Mouse (Mus musculus) mesoderm, embryonic 11.5 days (tissue): Measurements from ENCODE around the gene Olfr1448.
"Not testable (repeated sequence)": the region's sequence is repeated elsewhere in the genome, so short reads cannot be mapped to it uniquely, and the experiment has no call there.

Experiments used
- DNase-seq: peaks from one replicate; pipeline ENCODE4 v3.0.0-alpha.2; 2012; ENCODE audit warnings: low read depth, low spot score

The Olfr1448 gene

DNA sequence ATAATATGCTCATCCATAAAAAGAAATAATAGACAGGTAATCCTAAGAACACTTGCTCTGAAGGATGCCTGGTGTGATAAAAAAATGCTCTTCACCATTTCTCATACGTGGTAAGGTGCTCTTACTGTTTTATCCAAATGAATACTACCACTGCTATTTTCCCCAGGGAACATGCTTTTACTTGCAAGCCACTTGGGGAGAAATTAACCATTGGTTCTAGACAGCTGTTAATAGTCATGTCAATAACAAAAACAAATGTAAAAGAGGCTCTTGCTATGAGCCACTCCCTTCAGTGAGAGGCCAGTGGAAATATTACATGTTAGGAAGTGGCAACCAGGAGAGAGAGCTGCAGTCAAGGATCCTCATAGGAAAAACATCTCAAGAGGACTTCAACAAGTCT is at the start of gene Olfr1448:
Gene Olfr1448, minus strand, starts transcription at position 101 of the 400 bp plus-strand sequence.
- DNase-seq = no peak

DNA sequence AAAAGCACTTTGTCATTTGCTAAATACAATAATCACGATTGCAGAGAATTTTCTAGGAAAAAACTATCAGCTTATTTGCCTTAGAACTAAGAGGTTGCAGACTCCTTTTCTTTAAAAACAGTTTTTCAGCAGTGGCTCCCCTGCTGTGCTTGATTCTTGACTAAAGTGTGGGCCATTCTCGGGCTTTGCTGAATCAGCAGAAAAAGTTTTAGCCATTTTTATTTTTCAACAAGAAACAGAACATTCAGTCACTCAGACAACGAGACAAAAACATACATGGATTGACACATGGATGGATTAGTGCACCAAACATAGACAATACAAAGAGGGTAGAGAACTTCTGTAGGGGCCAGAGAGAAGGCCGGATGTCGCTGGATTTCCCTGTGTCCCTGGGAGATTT is 45.9 kb upstream of the Olfr1448 start:
- DNase-seq = not testable (repeated sequence)

DNA sequence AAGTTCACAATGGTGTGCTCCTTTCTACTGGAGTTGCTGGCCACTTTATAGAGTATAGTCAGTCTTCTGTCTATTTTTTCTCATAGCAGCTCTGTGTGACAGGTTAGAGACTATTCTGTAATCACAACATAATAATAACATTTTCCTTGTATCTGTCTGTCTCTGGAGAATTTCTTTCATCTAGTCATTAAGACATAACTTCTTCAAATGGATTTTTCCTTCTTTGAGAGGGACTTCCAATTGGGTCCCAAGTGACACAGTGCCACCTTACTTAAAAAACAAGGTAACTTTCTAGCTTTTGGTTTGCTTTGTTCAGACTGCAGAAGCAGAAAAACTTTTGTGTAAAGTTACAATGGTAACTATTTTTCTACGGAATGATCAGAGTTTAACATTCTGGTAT is 25.7 kb upstream of the Olfr1448 start, which contains the start of gene Olfr1450:
Gene Olfr1450, plus strand, starts transcription at position 301 of the 400 bp plus-strand sequence.
- no peak for DNase-seq

DNA sequence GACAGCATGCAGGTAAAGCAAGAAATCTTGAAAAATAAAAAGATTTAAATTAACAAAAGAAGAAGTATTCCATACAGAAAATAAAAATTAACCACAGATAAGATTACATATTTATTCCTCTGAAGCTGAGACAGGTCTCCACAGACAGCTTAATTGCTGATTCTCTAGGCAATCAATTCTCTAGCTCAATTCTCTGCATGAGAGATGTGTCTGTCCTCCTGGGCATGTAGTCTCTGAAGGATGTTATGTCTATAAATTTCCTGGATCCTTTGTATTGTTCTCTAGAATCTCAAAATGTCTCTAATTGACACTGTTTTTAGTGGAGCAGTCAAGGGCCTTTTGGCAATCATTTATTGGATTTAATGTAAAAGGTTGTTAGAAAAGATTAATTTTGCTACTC is 6.3 kb upstream of the Olfr1448 start, which contains the start of gene Olfr1449:
Gene Olfr1449, plus strand, starts transcription at position 301 of the 400 bp plus-strand sequence.
- DNase-seq = no peak

DNA sequence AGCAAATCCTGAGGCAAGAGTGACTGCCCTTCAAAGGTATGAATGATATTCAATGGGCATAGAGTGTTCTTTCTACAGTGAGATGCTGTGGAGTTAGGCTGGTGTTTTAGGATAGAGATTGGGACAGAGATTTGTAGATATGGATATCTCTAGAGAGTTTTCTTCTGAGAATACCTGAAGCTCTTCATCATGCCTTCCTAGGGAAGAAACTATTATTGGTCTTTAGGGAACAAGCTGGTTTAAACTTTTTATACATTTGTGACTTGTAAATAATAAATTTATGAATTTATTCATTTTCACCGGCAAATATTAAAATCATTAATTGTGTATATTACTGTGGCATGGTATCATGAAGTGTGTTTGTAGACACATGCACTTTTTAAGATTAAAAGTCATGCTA is 20.6 kb downstream of the Olfr1448 start, which contains the start of gene Olfr1447:
Gene Olfr1447, minus strand, starts transcription at position 101 of the 400 bp plus-strand sequence.
- DNase-seq = no peak

DNA sequence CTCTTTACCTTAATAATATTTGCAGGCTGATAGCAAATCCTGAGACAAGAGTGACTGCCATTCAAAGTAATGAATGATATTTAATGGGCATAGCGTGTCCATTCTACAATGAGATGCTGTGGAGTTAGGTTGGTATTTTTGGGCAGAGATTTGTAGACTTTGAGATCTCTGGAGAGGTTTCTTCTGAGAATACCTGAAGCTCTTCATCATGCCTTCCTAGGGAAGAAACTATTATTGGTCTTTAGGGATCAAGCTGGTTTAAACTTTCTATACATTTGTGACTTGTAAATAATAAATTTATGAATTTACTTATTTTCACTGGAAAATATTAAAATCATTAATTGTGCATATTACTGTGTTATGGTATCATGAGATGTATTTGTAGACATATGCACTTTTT is 30.8 kb downstream of the Olfr1448 start, which contains the start of gene Olfr1446:
Gene Olfr1446, minus strand, starts transcription at position 101 of the 400 bp plus-strand sequence.
- no peak for DNase-seq

DNA sequence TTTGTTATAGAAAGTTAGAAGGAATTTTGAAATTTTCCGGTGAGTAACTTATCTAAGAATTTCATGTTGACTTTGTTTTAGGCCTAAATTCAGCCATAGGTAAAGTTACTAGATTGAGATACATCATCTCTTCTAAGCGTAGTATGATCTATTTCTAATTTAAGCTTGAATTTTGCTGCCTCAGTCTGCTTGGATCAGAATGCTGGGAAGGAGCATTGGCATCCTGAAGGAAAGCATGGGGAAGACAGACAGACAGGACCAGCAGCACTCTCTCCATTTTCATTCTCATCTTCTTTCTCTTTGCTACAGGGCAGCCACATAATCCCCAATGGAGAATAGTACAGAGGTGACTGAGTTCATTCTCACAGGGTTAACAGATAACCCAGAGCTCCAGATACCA is 40.7 kb downstream of the Olfr1448 start, which contains the start of gene Olfr1445:
Gene Olfr1445, plus strand, starts transcription at position 301 of the 400 bp plus-strand sequence.
- no peak for DNase-seq
